Mouse (Mus musculus) activated CD4-positive, CD25-positive, alpha-beta regulatory T cell, adult 9 weeks (primary cell): Measurements from ENCODE around the gene Dnm3. TPM values are rescaled to one million over a fixed set of nuclear protein-coding genes. Genes with fewer than 3 reads are reported as not detected.

Source experiments
- polyA plus RNA-seq: library from polyadenylated mRNA; unstranded; fragments of 100-300 nt; shearing (Covaris generic); gene quantifications from one replicate; pipeline ENCODE4 v1.2.1, GENCODE M21; 2017

Dnm3 gene
- 0.67 TPM for polyA plus RNA-seq

GRCm38 (mm10) chr1:162477246-162478209 lies at the start of gene Dnm3:
Gene Dnm3, minus strand, starts transcription at chr1:162478034.

GRCm38 (mm10) chr1:161979536-161979935 lies 498.3 kb downstream of the Dnm3 start, which contains the start of gene 4930558K02Rik:
Gene 4930558K02Rik, minus strand, starts transcription at chr1:161979636.

GRCm38 (mm10) chr1:161968589-161969407 lies 509.0 kb downstream of the Dnm3 start, which contains the start of gene Pigc:
Gene Pigc, plus strand, starts transcription at chr1:161969186.

Other genes with a start within 250 kb of the Dnm3 start
- gene Mettl13, start 70.5 kb upstream of the Dnm3 start, polyA plus RNA-seq, result 19.8 TPM
- gene Vamp4, start 92.5 kb upstream of the Dnm3 start, polyA plus RNA-seq, result 101 TPM
- not detected for gene Myoc, start 161.1 kb upstream of the Dnm3 start, polyA plus RNA-seq
- gene Myocos, start 180.2 kb upstream of the Dnm3 start, polyA plus RNA-seq, result not detected